Mouse (Mus musculus): Measurements from ENCODE around the gene Arntl2. TPM values are rescaled to one million over a fixed set of nuclear protein-coding genes. Genes with fewer than 3 reads are reported as not detected.

The Arntl2 gene
- polyA plus RNA-seq, 1 experiment from 2014 or later = 0.70 TPM

Other genes with a start within 250 kb of the Arntl2 start
- gene Fgfr1op2, start 218.9 kb upstream of the Arntl2 start, polyA plus RNA-seq (2014; fragmentation: Nextera tagmentation; extraction: Ambion mirVana) = 126 TPM in 2 replicates
- 69.9 and 74.3 TPM in 2 replicates for gene Ints13, start 218.2 kb upstream of the Arntl2 start, polyA plus RNA-seq (2014; fragmentation: Nextera tagmentation; extraction: Ambion mirVana)
- 97.2 and 112 TPM in 2 replicates for gene Med21, start 153.5 kb upstream of the Arntl2 start, polyA plus RNA-seq (2014; fragmentation: Nextera tagmentation; extraction: Ambion mirVana)
- gene Tm7sf3, start 153.2 kb upstream of the Arntl2 start, polyA plus RNA-seq (2014; fragmentation: Nextera tagmentation; extraction: Ambion mirVana) = 47.7 and 57.1 TPM in 2 replicates
- 8.5 and 10.8 TPM in 2 replicates for gene Stk38l, start 71.1 kb upstream of the Arntl2 start, polyA plus RNA-seq (2014; fragmentation: Nextera tagmentation; extraction: Ambion mirVana)
- not detected in 2 replicates for gene Smco2, start 54.0 kb downstream of the Arntl2 start, polyA plus RNA-seq (2014; fragmentation: Nextera tagmentation; extraction: Ambion mirVana)
- 31.1 and 33.1 TPM in 2 replicates for gene Ppfibp1, start 92.4 kb downstream of the Arntl2 start, polyA plus RNA-seq (2014; fragmentation: Nextera tagmentation; extraction: Ambion mirVana)
- 0.08 and 0.17 TPM in 2 replicates for gene 1700034J05Rik, start 158.4 kb downstream of the Arntl2 start, polyA plus RNA-seq (2014; fragmentation: Nextera tagmentation; extraction: Ambion mirVana)
- gene Rep15, start 236.5 kb downstream of the Arntl2 start, polyA plus RNA-seq (2014; fragmentation: Nextera tagmentation; extraction: Ambion mirVana) = 1.7 TPM in 2 replicates
- 139 and 140 TPM in 2 replicates for gene Mrps35, start 246.7 kb downstream of the Arntl2 start, polyA plus RNA-seq (2014; fragmentation: Nextera tagmentation; extraction: Ambion mirVana)